Mouse (Mus musculus) forebrain, postnatal 0 days (tissue): ENCODE data around the gene Hyal3. TPM values are rescaled to one million over a fixed set of nuclear protein-coding genes. Genes with fewer than 3 reads are reported as not detected.

Experiments used
- ATAC-seq: fragments of 200-750 bp; cut with Nextera tagmentation; 2 replicates; pipeline ENCODE4 v1.8.0; 2017; ENCODE audit warnings: mild to moderate bottlenecking, moderate library complexity
- DNase-seq: peaks from one replicate; pipeline ENCODE4 v3.0.0-alpha.2; 2015
- H3K27ac ChIP-seq: fragments of 300-500 bp; sonication (generic); 2 replicates; pipeline ENCODE4 v1.5.1; 2014; ENCODE audit warnings: low read depth, mild to moderate bottlenecking, antibody characterized with exemption, low read length, moderate library complexity, mixed read lengths
- H3K27me3 ChIP-seq: fragments of 300-500 bp; sonication (generic); 2 replicates; pipeline ENCODE4 v1.6.1; 2014; ENCODE audit warnings: mild to moderate bottlenecking, low read length, mixed read lengths; ENCODE audit not compliant: insufficient read depth
- H3K36me3 ChIP-seq: fragments of 300-500 bp; sonication (generic); 2 replicates; pipeline ENCODE4 v1.6.1; 2014; ENCODE audit warnings: mild to moderate bottlenecking, moderate library complexity; ENCODE audit not compliant: insufficient read depth
- H3K4me1 ChIP-seq: fragments of 300-500 bp; sonication (generic); 2 replicates; pipeline ENCODE4 v1.6.1; 2014; ENCODE audit warnings: antibody characterized with exemption; ENCODE audit not compliant: insufficient read depth
- H3K4me2 ChIP-seq: fragments of 300-500 bp; sonication (generic); 2 replicates; pipeline ENCODE4 v1.6.1; 2014; ENCODE audit warnings: low read depth, mild to moderate bottlenecking, moderate library complexity
- H3K4me3 ChIP-seq: fragments of 300-500 bp; sonication (generic); 2 replicates; pipeline ENCODE4 v1.5.1; 2014; ENCODE audit warnings: low read depth, low read length, mixed read lengths
- H3K9ac ChIP-seq: fragments of 300-500 bp; sonication (generic); 2 replicates; pipeline ENCODE4 v1.6.1; 2014; ENCODE audit warnings: mild to moderate bottlenecking
- H3K9me3 ChIP-seq: fragments of 300-500 bp; sonication (generic); 2 replicates; pipeline ENCODE4 v1.6.1; 2016; ENCODE audit warnings: low read length
- CTCF ChIP-seq: sonication (generic); IDR thresholded peaks from 2 replicates; pipeline ENCODE4 v1.5.1; 2016; ENCODE audit warnings: antibody characterized with exemption, control low read depth, low read depth
- WGBS: fragments of 180-500 bp; shearing (Covaris S2); extraction: QIAGEN DNeasy Blood & Tissue Kit; methylation state at CpG from one replicate; pipeline ENCODE4 v1.1.7; 2014; 5-methylcytosine and 5-hydroxymethylcytosine counted together
- polyA plus RNA-seq: library from polyadenylated mRNA; unstranded; fragments of >200 nt; fragmentation: Nextera tagmentation; extraction: Ambion mirVana; gene quantifications from 2 replicates; pipeline ENCODE4 v1.2.1, GENCODE M21; 2015
- total RNA-seq: library from RNA; depleted of rRNA; stranded (reverse); fragments of >200 nt; gene quantifications from 2 replicates; pipeline ENCODE4 v1.2.3, GENCODE M21; 2014

The Hyal3 gene
- total and polyA plus RNA-seq, 2 experiments from 2014 or later = 1.00 to 1.5 TPM

DNA sequence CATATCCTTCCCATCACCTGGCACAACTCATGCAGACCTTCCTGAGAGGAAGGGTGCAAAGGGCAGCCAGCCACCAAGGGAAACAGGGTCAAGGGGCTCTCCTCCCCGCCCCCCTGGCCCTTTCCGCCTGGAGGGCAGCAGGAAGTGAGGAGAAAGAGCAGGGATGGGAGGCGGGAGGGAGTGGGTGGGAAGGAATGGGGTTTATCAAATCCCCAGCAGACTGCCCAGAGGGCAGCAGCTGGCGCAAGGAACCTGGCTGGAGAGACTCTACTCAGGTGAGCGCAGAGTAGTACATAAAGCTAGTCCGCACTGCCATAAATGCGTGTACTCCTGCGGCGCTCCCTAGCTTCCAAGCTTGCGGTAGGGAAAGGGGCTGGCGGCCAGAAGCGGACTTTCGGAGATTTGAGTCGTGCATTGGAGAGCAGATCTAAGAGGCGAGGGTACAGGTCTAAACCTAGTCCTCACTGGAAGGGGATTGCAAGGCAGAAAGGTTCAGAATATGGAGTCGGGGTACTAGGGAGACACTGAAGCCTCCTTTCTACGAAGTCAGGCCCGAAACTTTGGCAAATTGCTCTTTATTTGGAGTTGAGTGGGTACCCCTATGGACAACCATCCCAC, 12.8 kb upstream of the Hyal3 start, which contains the start of gene Hyal2:
Gene Hyal2, plus strand, starts transcription at position 244 of the 618 bp plus-strand sequence.
- Histone ChIP-seq H3K4me2 (peak within 1 kb of the TSS; percentile 76), H3K4me3 (peak within 1 kb of the TSS; percentile 63), H3K27me3 (no peaks in the 10 kb centered on the region), H3K36me3 (peaks cover 31% of the 10 kb centered on the region), H3K27ac (peak within 1 kb of the TSS; percentile 89), H3K9ac (peak within 1 kb of the TSS; percentile 69), H3K4me1 (peaks cover 33% of the 10 kb centered on the region), H3K9me3 (no peaks in the 10 kb centered on the region)
- no peak for ATAC-seq
- no peak for DNase-seq
- 9% methylated on average over 18 of the region's 18 CpGs for WGBS
- TF ChIP-seq CTCF = no peak

DNA sequence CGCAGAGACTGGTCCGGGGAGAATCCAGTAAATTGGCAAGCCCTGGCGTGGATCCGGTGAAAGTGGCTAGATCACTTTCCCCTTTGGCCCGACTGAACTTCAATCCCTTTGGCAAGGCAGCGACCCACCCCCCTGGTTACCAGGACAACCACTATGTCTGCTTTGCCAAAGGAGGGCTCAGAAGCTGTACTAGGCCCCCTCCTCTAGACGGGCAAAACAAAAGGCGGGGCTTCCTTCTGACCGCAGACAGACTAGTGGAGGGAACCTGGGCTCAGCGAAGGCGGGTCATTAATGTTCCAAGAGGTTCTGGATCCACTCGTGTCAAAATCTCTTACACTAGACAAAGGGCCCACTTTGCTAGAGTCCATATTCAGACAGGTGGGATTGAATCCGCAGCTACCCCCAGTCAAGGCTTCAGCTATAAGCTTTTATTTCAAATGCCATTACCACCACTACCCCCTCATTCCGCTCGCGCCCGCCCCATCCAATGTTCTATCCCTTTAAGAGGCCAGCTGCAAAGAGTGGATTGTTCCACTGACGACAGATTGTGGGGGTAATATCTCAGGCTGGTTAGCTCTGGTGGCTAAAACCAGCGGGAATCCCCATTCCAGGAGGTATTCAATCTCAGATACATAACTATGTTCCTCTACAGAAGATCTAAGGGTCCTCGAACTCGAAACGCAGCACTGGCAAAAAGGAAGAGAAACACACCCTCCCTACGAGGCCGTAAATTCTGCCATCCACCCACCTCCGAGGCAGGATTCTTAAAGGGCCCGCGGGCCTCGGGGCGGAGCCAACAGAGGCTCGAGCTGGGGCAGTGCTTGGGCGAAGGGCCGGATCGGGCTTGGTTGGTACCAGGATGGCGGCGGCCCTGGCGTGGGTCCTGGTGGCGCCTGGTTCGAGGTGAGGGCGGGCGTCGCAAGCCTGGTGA, 12.0 kb upstream of the Hyal3 start:
- TF ChIP-seq CTCF = no peak; the same call in 1 of the 2 replicates
- Histone ChIP-seq H3K27ac (peak overlapping the region; percentile 89), H3K4me3 (peak overlapping the region; percentile 63), H3K36me3 (peaks cover 38% of the 10 kb centered on the region), H3K27me3 (no peaks in the 10 kb centered on the region), H3K9me3 (no peaks in the 10 kb centered on the region), H3K4me1 (peaks cover 32% of the 10 kb centered on the region), H3K9ac (peak overlapping the region; percentile 69), H3K4me2 (peak overlapping the region; percentile 76)
- WGBS = under 1% methylated on average over 41 of the region's 41 CpGs
- peak; percentile 94 for DNase-seq
- peak; percentile 93 for ATAC-seq

DNA sequence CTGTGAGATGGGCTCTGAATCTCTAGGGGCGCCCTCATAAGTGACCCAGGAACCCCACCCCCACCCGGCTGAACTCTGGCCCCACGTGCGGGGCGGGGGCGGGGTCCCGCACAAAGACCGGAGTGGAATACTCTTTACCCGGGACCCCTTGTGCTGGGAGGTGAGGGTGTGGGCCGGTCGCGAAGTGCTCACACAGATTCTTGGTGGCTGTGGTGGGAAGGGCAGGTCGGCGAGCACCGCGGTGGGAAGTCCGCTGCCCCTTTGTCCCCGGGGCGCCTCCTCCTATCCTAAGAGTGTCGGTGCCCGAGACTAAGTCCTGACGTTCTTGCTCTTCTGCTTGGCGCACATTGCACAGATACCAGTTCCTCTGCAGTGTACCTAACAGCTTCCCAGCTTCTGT, 11.3 kb upstream of the Hyal3 start:
- TF ChIP-seq CTCF = 0 out of 2 replicates have a peak, but pooled peaks have one; percentile 23
- Histone ChIP-seq H3K4me2 (peak overlapping the region; percentile 76), H3K4me1 (peaks cover 25% of the 10 kb centered on the region), H3K9ac (peak overlapping the region; percentile 69), H3K4me3 (peak overlapping the region; percentile 63), H3K27ac (peak overlapping the region; percentile 89), H3K27me3 (no peaks in the 10 kb centered on the region), H3K36me3 (peaks cover 41% of the 10 kb centered on the region), H3K9me3 (no peaks in the 10 kb centered on the region)
- ATAC-seq = peak; percentile 17
- DNase-seq = no peak
- WGBS = 0% methylated on average over 21 of the region's 23 CpGs

DNA sequence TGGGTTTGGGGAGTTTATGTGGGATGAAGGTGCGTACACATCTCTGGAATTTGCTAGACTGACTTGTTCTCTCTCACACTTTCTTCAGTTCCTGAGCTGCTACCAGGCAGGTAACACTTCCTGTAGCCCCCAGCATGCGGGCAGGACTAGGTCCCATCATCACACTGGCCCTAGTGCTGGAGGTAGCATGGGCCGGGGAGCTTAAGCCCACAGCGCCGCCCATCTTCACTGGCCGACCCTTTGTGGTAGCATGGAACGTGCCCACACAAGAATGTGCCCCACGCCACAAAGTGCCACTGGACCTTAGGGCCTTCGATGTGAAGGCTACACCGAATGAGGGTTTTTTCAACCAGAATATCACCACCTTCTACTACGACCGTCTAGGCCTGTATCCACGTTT, 10.6 kb upstream of the Hyal3 start:
- peak overlapping the region; percentile 89; the same call in 1 of the 2 replicates for H3K27ac ChIP-seq
- TF ChIP-seq CTCF = no peak
- WGBS = 37% methylated on average over 13 of the region's 13 CpGs
- peak overlapping the region; percentile 76 for H3K4me2 ChIP-seq
- peak overlapping the region; percentile 69 for H3K9ac ChIP-seq
- H3K36me3 ChIP-seq = peaks cover 40% of the 10 kb centered on the region
- no peaks in the 10 kb centered on the region for H3K9me3 ChIP-seq
- H3K27me3 ChIP-seq = no peaks in the 10 kb centered on the region
- peak overlapping the region; percentile 63 for H3K4me3 ChIP-seq
- ATAC-seq (no peak), DNase-seq (no peak)
- peaks cover 24% of the 10 kb centered on the region for H3K4me1 ChIP-seq

DNA sequence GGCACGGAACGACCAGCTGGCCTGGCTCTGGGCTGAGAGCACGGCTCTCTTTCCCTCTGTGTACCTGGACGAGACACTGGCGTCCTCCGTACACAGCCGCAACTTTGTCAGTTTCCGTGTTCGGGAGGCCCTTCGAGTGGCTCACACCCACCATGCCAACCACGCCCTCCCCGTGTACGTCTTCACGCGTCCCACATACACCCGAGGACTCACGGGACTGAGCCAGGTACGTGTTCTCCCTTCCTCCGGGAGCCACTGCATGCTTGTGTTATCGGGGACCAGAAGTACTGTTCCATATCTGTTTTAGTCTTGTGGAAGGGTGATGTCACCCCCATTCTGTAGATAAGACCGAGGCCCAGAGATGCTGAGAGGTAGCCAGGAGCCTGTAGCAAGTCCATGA, 9.8 kb upstream of the Hyal3 start:
- Histone ChIP-seq H3K36me3 (peaks cover 34% of the 10 kb centered on the region), H3K27me3 (no peaks in the 10 kb centered on the region), H3K4me1 (peaks cover 24% of the 10 kb centered on the region), H3K4me3 (0 out of 2 replicates have a peak overlapping the region, but pooled peaks have one; percentile 63), H3K4me2 (peak overlapping the region; percentile 76), H3K27ac (0 out of 2 replicates have a peak overlapping the region, but pooled peaks have one; percentile 4), H3K9me3 (no peaks in the 10 kb centered on the region), H3K9ac (no peak overlapping the region)
- ATAC-seq (no peak), DNase-seq (no peak)
- no peak for TF ChIP-seq CTCF
- WGBS = 94% methylated on average over 21 of the region's 21 CpGs

DNA sequence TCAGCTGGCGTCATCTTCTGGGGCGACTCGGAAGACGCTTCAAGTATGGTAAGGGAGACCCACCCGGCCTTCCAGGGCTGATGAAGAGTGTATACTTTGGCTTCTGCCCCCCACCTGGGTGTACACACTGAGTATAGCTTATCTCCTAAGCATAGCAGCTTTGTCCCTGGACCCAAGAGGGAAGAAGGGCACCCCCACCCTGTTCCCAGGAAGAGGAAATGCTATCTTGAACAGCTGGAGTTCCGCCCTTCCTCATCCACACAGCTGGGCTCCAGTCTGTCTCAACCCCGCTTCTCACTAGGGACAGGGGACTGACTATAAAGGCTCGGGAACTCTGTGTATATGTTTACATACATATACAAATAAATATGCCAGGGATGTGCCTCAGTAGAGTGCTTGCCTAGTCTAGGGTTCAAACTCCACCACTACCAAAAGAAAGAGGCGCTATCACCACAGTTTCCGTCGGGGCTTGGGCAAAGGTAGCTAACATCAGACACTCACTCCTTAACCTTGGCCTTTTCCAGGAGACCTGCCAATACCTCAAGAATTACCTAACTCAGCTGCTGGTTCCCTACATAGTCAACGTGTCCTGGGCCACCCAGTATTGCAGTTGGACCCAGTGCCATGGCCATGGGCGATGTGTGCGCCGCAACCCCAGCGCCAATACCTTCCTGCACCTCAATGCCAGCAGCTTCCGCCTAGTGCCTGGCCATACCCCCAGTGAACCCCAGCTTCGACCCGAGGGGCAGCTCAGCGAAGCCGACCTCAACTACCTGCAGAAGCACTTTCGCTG, 8.9 kb upstream of the Hyal3 start:
- Histone ChIP-seq H3K4me1 (peaks cover 24% of the 10 kb centered on the region), H3K9me3 (no peaks in the 10 kb centered on the region), H3K4me2 (no peak overlapping the region), H3K36me3 (peaks cover 34% of the 10 kb centered on the region), H3K27me3 (no peaks in the 10 kb centered on the region), H3K4me3 (no peak overlapping the region), H3K27ac (no peak overlapping the region), H3K9ac (no peak overlapping the region)
- DNase-seq = no peak
- no peak for TF ChIP-seq CTCF
- 93% methylated on average over 22 of the region's 22 CpGs for WGBS
- ATAC-seq = no peak
